Mouse (Mus musculus): ENCODE measurements around the gene Slamf9. TPM values are rescaled to one million over a fixed set of nuclear protein-coding genes. Genes with fewer than 3 reads are reported as not detected.

The Slamf9 gene
- 0.21 TPM for polyA plus RNA-seq (2017; shearing (Covaris generic))

GRCm38 (mm10) chr1:172475054-172475741 is at the start of gene Slamf9:
Gene Slamf9 (plus strand): TSS chr1:172475358.

GRCm38 (mm10) chr1:172481540-172482280 is 6.6 kb downstream of the Slamf9 start, which contains the start of gene Igsf9:
Gene Igsf9 (plus strand): TSS chr1:172481788.

GRCm38 (mm10) chr1:172499765-172500441 is 24.7 kb downstream of the Slamf9 start, which contains the start of gene Tagln2:
Gene Tagln2 (plus strand): TSS chr1:172500047.

GRCm38 (mm10) chr1:172520576-172521440 is 45.6 kb downstream of the Slamf9 start, which contains the start of gene Cfap45:
Gene Cfap45 (plus strand): TSS chr1:172520801.

Other genes with a start within 250 kb of the Slamf9 start
- gene Atp1a4, start 216.9 kb upstream of the Slamf9 start, polyA plus RNA-seq (2017; shearing (Covaris generic)) = not detected
- gene Igsf8, start 213.7 kb upstream of the Slamf9 start, polyA plus RNA-seq (2017; shearing (Covaris generic)) = 34.4 TPM
- gene Atp1a2, start 177.3 kb upstream of the Slamf9 start, polyA plus RNA-seq (2017; shearing (Covaris generic)) = 0.98 TPM
- 0.07 TPM for gene Kcnj9, start 146.0 kb upstream of the Slamf9 start, polyA plus RNA-seq (2017; shearing (Covaris generic))
- 0.09 TPM for gene Kcnj10, start 134.1 kb upstream of the Slamf9 start, polyA plus RNA-seq (2017; shearing (Covaris generic))
- gene Pigm, start 98.8 kb upstream of the Slamf9 start, polyA plus RNA-seq (2017; shearing (Covaris generic)) = 10.5 TPM
- 1.5 TPM for gene Igsf9, start 6.4 kb downstream of the Slamf9 start, polyA plus RNA-seq (2017; shearing (Covaris generic))
- gene Tagln2, start 24.7 kb downstream of the Slamf9 start, polyA plus RNA-seq (2017; shearing (Covaris generic)) = 374 TPM
- 0.29 TPM for gene Cfap45, start 45.4 kb downstream of the Slamf9 start, polyA plus RNA-seq (2017; shearing (Covaris generic))
- gene Vsig8, start 80.6 kb downstream of the Slamf9 start, polyA plus RNA-seq (2017; shearing (Covaris generic)) = not detected
- gene Slamf8, start 115.2 kb downstream of the Slamf9 start, polyA plus RNA-seq (2017; shearing (Covaris generic)) = 0.61 TPM
- not detected for gene Fcrl6, start 127.2 kb downstream of the Slamf9 start, polyA plus RNA-seq (2017; shearing (Covaris generic))
- 6.0 TPM for gene Dusp23, start 157.6 kb downstream of the Slamf9 start, polyA plus RNA-seq (2017; shearing (Covaris generic))
- not detected for gene Crp, start 222.7 kb downstream of the Slamf9 start, polyA plus RNA-seq (2017; shearing (Covaris generic))